Mouse (Mus musculus) intestine, embryonic 16.5 days (tissue): ENCODE results near the gene Klf16. TPM values are rescaled to one million over a fixed set of nuclear protein-coding genes. Genes with fewer than 3 reads are reported as not detected.

Source experiments
- microRNA-seq: library from miRNA; unstranded; fragments of <30 nt; microRNA quantifications from one replicate; pipeline ENCODE4, GENCODE M21; 2016
- polyA plus RNA-seq: library from polyadenylated mRNA; unstranded; fragments of >200 nt; fragmentation: Nextera tagmentation; extraction: Ambion mirVana; gene quantifications from 2 replicates; pipeline ENCODE4 v1.2.1, GENCODE M21; 2015

Klf16 gene
- polyA plus RNA-seq, 1 experiment from 2014 or later = 7.4 TPM

Small RNA genes within 50 kb of the gene (microRNA-seq; reads per million reads assigned to microRNA genes)
- gene Mir6912 = not detected

Other genes with a start within 250 kb of the Klf16 start
- 10.8 and 12.9 TPM in 2 replicates for gene Pcsk4, start 247.8 kb downstream of the Klf16 start, polyA plus RNA-seq
- gene Reep6, start 247.4 kb downstream of the Klf16 start, polyA plus RNA-seq = 255 and 314 TPM in 2 replicates
- gene Adamtsl5, start 228.9 kb downstream of the Klf16 start, polyA plus RNA-seq = 28.2 and 37.2 TPM in 2 replicates
- gene Plk5, start 220.9 kb downstream of the Klf16 start, polyA plus RNA-seq = 0.39 and 0.64 TPM in 2 replicates
- 1.9 and 2.7 TPM in 2 replicates for gene Mex3d, start 189.7 kb downstream of the Klf16 start, polyA plus RNA-seq
- 133 and 144 TPM in 2 replicates for gene Mbd3, start 177.8 kb downstream of the Klf16 start, polyA plus RNA-seq
- gene Uqcr11, start 170.5 kb downstream of the Klf16 start, polyA plus RNA-seq = 1,179 and 1,252 TPM in 2 replicates
- 62.7 and 62.9 TPM in 2 replicates for gene Tcf3, start 143.7 kb downstream of the Klf16 start, polyA plus RNA-seq
- gene Onecut3, start 82.5 kb downstream of the Klf16 start, polyA plus RNA-seq = 0.06 and 0.10 TPM in 2 replicates
- 0.09 and 0.17 TPM in 2 replicates for gene Atp8b3, start 38.2 kb downstream of the Klf16 start, polyA plus RNA-seq
- gene Rexo1, start 15.8 kb downstream of the Klf16 start, polyA plus RNA-seq = 21.5 and 21.9 TPM in 2 replicates
- gene Abhd17a, start 13.0 kb upstream of the Klf16 start, polyA plus RNA-seq = 63.1 and 79.7 TPM in 2 replicates
- gene Scamp4, start 25.6 kb upstream of the Klf16 start, polyA plus RNA-seq = 125 and 127 TPM in 2 replicates
- gene Adat3, start 25.6 kb upstream of the Klf16 start, polyA plus RNA-seq = 8.4 and 9.4 TPM in 2 replicates
- gene Gm49322, start 28.7 kb upstream of the Klf16 start, polyA plus RNA-seq = 3.3 and 4.0 TPM in 2 replicates
- 15.1 and 22.2 TPM in 2 replicates for gene Csnk1g2, start 45.5 kb upstream of the Klf16 start, polyA plus RNA-seq
- gene Btbd2, start 79.8 kb upstream of the Klf16 start, polyA plus RNA-seq = 9.2 and 10.6 TPM in 2 replicates
- gene Mknk2, start 100.8 kb upstream of the Klf16 start, polyA plus RNA-seq = 18.3 and 49.9 TPM in 2 replicates
- 39.8 and 41.8 TPM in 2 replicates for gene Mob3a, start 124.7 kb upstream of the Klf16 start, polyA plus RNA-seq
- 18.5 and 25.0 TPM in 2 replicates for gene Izumo4, start 124.9 kb upstream of the Klf16 start, polyA plus RNA-seq
- 57.9 and 58.4 TPM in 2 replicates for gene Ap3d1, start 164.9 kb upstream of the Klf16 start, polyA plus RNA-seq
- 9.5 and 9.7 TPM in 2 replicates for gene Dot1l, start 177.9 kb upstream of the Klf16 start, polyA plus RNA-seq
- gene Sf3a2, start 220.9 kb upstream of the Klf16 start, polyA plus RNA-seq = 62.3 and 63.0 TPM in 2 replicates
- gene Plekhj1, start 221.3 kb upstream of the Klf16 start, polyA plus RNA-seq = 120 and 135 TPM in 2 replicates
- 0.07 and 0.10 TPM in 2 replicates for gene Amh, start 227.9 kb upstream of the Klf16 start, polyA plus RNA-seq
- gene Jsrp1, start 236.2 kb upstream of the Klf16 start, polyA plus RNA-seq = 0.70 and 0.82 TPM in 2 replicates
- 1,610 and 1,714 TPM in 2 replicates for gene Oaz1, start 249.3 kb upstream of the Klf16 start, polyA plus RNA-seq